Mouse (Mus musculus) adipocyte (in vitro differentiated cells): ENCODE results near the gene Rapgef5.

Experiments
- DNase-seq: peaks from one replicate; pipeline ENCODE4 v3.0.0-alpha.2; 2016; ENCODE audit warnings: low spot score

The Rapgef5 gene

GRCm38 (mm10) chr12:117516179-117516578 lies at the start of gene Rapgef5:
TSS of gene Rapgef5 (plus strand) at chr12:117516479.
- DNase-seq = no peak

- DNase-seq = no peak
Measured at GRCm38 (mm10) chr12:117468329-117468728, 48.0 kb upstream of the Rapgef5 start.

- no peak for DNase-seq
Measured at GRCm38 (mm10) chr12:117479014-117479413, 37.3 kb upstream of the Rapgef5 start.

DNA sequence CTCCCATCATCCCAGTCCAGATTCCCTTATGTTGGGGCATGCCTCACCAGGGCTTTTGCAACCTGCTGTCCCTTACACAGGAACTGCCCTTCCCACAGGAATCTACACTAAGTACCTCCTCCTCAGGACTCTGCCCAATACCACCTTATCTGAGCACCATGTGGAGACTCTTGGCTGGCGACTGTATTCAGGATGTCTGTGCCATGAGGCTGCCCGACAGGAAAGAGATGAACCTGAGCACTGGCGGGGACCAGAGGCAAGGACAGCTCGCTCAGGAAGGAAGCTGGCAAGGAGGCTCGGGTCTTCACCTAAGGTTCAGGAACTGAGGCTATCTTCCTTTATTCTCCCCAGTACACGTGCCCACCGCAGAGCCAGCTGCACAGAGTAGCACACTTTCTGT lies 36.6 kb upstream of the Rapgef5 start:
- DNase-seq = no peak

DNA sequence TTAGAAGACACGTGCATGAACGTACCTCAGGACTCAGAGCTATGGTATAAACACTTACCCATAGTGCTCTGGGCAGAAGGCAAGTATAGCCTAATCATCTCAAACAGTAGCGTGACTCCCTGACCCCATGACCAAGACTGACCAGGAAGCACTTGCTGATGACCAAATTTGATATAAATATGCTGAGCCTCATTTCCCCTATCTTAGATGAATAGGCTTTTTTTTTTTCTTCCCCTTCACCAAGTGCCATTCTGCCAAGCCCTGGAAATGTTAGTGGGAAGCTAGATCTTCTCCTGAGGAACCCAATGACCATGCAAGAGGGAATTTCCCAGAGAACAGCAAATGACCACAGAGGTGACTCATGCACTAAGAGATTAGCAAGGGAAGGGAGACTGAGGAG lies 35.3 kb upstream of the Rapgef5 start:
- no peak for DNase-seq

DNA sequence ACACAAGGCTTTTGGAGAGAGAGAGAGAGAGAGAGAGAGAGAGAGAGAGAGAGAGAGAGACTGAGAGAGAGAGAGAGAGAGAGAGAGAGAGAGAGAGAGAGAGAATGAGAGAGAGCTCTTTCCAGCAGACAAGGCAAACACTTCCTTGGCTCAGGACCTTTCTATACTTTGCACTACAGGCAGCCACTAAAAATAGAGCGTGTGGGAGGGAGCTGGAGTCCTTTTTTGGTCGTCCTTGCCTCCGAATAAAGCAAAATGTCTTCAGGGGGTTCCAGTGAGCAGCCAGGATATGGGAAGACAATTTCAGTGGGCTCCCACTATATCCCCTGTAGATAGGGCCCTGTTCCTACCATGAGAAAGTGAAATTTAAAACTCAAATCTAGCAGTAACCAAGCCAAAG lies 33.6 kb upstream of the Rapgef5 start:
- no peak for DNase-seq

GRCm38 (mm10) chr12:117486118-117487057 lies 29.9 kb upstream of the Rapgef5 start:
- DNase-seq = no peak

- DNase-seq = no peak
Measured at GRCm38 (mm10) chr12:117496501-117497176, 19.6 kb upstream of the Rapgef5 start.

DNA sequence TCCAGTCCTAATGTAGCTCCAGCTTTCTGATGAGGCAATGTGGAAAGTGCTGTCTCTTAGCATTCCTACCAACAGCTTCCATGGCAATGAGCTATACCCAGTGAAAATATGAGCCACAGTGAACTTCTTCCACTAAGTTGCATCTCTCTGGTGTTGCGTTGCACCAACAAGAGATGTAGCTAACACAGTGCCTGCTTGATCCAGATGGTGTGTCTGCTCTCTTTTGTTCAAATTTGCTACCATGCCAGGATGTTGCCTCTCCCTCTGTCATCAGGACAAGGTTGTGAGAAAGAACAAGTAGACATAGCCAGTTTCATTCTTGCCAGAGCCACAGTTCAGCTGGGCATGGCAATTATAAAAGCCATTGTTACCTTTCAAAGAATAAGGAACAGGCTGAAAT lies 18.9 kb upstream of the Rapgef5 start:
- no peak for DNase-seq

DNA sequence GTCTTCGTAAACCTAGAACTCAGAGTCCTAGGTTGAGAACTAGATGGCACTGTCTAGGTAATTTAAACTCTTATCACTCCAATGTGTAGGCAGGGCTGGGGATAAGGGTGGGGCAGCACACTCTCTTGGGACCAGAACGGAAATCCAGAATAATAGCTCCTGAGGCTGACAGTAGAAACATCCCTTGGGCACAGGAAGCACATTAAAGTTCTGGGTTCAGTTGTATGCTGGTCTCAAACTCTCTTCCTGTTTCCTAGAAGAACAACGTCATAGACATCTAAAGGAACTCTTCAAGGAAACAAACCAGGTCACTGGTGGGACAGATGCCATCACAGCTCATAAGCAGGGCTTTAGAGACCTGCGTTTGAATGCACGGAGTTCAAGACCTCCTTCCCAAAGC lies 17.0 kb upstream of the Rapgef5 start:
- DNase-seq = no peak

DNA sequence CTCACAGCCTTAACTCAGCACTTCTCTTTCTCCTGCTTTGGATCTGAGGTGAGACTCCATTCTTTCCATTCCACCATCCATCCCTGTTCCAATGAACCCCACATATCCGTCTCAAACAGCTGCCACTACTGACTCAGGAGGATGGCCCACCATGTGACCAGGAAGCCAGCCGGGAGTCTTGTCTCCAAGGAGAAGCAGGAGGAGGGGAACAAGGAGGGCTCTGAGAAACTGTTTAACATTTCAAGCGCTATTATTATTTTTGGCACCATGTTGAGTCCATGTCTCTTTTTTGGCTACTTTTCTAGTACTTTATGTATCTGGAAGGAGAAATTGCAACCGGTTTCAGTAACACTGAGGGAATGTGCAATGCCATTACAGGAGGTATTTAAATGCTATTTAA lies 15.1 kb upstream of the Rapgef5 start:
- no peak for DNase-seq

GRCm38 (mm10) chr12:117502834-117503233 lies 13.4 kb upstream of the Rapgef5 start:
- no peak for DNase-seq

DNA sequence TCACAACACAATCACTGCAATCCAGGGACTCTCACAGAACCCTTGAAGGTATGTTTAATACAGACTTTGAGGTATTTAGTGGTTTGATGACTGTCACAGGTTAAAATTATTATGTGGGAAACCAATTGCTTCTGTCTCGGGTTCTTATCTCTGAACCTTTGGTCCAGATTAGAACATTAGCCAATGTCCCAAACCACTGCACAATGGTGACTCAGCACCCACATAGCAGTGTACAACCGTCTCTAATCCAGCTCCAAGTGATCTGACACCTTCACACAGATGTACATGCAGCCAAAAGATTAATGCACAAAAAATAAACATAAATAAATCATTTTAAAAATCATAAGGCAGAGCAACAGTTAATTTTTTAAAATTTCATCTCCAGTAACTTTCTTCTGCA lies 11.1 kb upstream of the Rapgef5 start:
- DNase-seq = no peak

GRCm38 (mm10) chr12:117507772-117508171 lies 8.5 kb upstream of the Rapgef5 start:
- no peak for DNase-seq

GRCm38 (mm10) chr12:117509919-117510318 lies 6.4 kb upstream of the Rapgef5 start:
- no peak for DNase-seq

DNA sequence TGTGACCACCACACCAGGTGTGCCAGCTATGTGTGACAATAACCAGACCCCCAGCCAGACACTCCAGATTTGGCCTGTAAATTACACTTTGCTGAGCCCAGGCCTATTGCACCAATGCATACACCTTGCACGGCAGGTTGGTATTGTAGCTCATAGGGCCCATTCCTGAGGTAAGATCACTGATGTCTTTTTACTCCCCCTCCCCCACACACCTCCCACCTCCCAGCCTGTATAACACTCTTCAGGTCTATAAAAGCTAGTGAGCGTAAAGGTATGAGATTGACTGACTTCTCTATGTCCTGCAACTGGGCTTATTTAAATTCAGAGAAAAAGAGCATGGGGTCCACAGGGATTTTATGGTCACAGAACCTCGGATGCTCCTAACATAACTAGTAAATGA lies 3.8 kb upstream of the Rapgef5 start:
- no peak for DNase-seq

- DNase-seq = no peak
Measured at GRCm38 (mm10) chr12:117513150-117513932, 2.9 kb upstream of the Rapgef5 start.

- no peak for DNase-seq
Measured at GRCm38 (mm10) chr12:117517275-117517936, 1.1 kb downstream of the Rapgef5 start.

- no peak for DNase-seq
Measured at GRCm38 (mm10) chr12:117524311-117525013, 8.2 kb downstream of the Rapgef5 start.

GRCm38 (mm10) chr12:117527889-117528288 lies 11.6 kb downstream of the Rapgef5 start:
- no peak for DNase-seq

DNA sequence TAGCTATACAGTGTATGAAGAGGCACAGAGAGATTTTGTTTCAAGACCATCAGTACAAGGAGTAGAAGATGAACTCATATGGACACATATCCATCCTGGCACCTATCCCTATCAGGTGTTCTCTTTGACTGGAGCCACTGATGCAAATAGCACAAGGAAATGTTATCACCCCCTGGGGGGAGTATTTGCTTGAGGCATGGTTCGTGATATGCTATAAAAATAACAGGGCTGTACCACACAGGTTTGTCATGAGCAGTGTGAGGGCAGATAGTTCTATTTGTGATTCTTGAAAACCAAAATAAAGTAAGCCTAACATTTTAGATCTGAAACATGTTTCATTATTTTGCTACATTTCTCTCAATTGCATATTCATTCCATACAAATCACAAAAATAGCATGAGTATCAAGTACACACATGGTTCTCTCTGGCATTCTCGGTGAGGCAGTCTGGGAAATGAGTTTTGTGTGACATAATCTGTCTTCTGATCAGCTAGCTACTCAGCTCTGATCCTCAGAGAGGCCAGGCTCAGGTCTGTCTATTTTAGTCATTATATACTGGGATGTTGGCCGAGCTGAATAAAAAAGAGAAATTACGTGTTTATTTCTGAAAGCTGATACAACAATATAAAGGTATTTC lies 12.3 kb downstream of the Rapgef5 start:
- DNase-seq = no peak
